Mouse (Mus musculus) lung, postnatal 0 days (tissue): ENCODE results near the gene Insc.

Source experiments
- CTCF ChIP-seq: IDR thresholded peaks from 2 replicates; pipeline ENCODE4 v1.5.1; 2016; ENCODE audit warnings: antibody characterized with exemption, mild to moderate bottlenecking
- EP300 ChIP-seq: IDR thresholded peaks from 2 replicates; pipeline ENCODE4 v1.6.1; 2016; ENCODE audit warnings: antibody characterized with exemption, mild to moderate bottlenecking, control low read depth

DNA sequence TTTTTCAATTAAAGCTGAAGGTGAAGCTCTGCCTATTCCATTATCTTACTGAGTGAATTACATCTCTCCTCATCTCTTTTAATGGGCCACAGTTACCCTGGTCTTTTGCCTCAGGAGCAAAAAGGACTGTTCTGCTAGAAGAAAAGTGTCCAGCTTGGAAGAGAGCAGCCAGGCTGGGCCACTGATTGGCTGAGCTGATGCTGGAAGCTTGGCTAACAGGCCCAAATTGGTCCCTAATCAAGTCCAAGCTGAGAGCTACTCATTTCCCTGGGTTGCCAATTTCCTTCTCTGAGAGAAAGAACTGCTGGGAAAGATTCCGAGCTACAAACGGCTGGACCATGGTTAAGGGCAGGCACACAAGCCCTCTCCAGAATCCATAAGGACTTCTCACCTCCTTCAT, 140.1 kb downstream of the Insc start:
- TF ChIP-seq CTCF (no peak), EP300 (no peak)
